Mouse (Mus musculus) lung, embryonic 15.5 days (tissue): ENCODE measurements around the gene Ckb. TPM values are rescaled to one million over a fixed set of nuclear protein-coding genes. Genes with fewer than 3 reads are reported as not detected.
A peak's percentile ranks its signal among the peaks of the same experiment; 100 is the strongest.

Experiments
- ATAC-seq: fragments of 200-750 bp; cut with Nextera tagmentation; 2 replicates; pipeline ENCODE4 v1.8.0; 2017; ENCODE audit warnings: moderate number of reproducible peaks, borderline replicate concordance; ENCODE audit not compliant: low FRiP score, low TSS enrichment; ENCODE audit errors: extremely low read depth
- H3K27ac ChIP-seq: fragments of 300-500 bp; sonication (generic); 2 replicates; pipeline ENCODE4 v1.5.1; 2015; ENCODE audit warnings: moderate library complexity, mild to moderate bottlenecking, inconsistent platforms
- H3K27me3 ChIP-seq: fragments of 300-500 bp; sonication (generic); 2 replicates; pipeline ENCODE4 v1.6.1; 2015; ENCODE audit warnings: inconsistent platforms
- H3K36me3 ChIP-seq: fragments of 300-500 bp; sonication (generic); 2 replicates; pipeline ENCODE4 v1.6.1; 2015; ENCODE audit warnings: inconsistent platforms
- H3K4me1 ChIP-seq: fragments of 300-500 bp; sonication (generic); 2 replicates; pipeline ENCODE4 v1.6.1; 2015; ENCODE audit warnings: inconsistent platforms
- H3K4me2 ChIP-seq: fragments of 300-500 bp; sonication (generic); 2 replicates; pipeline ENCODE4 v1.6.1; 2015; ENCODE audit warnings: inconsistent platforms, mild to moderate bottlenecking, moderate library complexity
- H3K4me3 ChIP-seq: fragments of 300-500 bp; sonication (generic); 2 replicates; pipeline ENCODE4 v1.5.1; 2015; ENCODE audit warnings: mild to moderate bottlenecking, inconsistent platforms
- H3K9ac ChIP-seq: fragments of 300-500 bp; sonication (generic); 2 replicates; pipeline ENCODE4 v1.6.1; 2015; ENCODE audit warnings: inconsistent platforms
- H3K9me3 ChIP-seq: fragments of 300-500 bp; sonication (generic); 2 replicates; pipeline ENCODE4 v1.6.1; 2016; ENCODE audit warnings: inconsistent platforms
- WGBS: fragments of 180-500 bp; shearing (Covaris S2); methylation state at CpG from one replicate; pipeline ENCODE4 v1.1.7; 2015; 5-methylcytosine and 5-hydroxymethylcytosine counted together
- polyA plus RNA-seq: library from polyadenylated mRNA; unstranded; fragments of >200 nt; fragmentation: Nextera tagmentation; extraction: Ambion mirVana; gene quantifications from 2 replicates; pipeline ENCODE4 v1.2.1, GENCODE M21; 2015

Gene Ckb
- polyA plus RNA-seq, 1 experiment from 2014 or later = 252 TPM

DNA sequence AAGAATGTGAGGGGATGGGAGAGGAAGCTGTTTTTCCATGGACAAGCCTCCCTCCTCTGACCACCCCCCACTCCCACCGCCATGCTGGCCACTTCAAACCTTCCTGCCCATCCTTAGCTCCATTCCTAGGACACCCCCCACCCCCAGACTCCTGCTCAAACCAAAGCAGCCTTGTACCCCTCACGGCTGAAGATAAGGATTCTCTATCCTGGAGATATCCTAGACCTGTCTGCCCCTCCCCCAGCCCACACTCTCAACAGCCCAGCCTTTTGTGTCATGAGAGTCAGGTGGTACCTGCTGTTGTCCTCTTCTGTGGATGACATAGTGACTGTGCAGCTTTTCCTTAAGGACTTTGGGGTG, 15.9 kb upstream of the Ckb start:
- H3K4me2 ChIP-seq = 0 out of 2 replicates have a peak overlapping the region, but pooled peaks have one; percentile 20
- ATAC-seq = no peak

DNA sequence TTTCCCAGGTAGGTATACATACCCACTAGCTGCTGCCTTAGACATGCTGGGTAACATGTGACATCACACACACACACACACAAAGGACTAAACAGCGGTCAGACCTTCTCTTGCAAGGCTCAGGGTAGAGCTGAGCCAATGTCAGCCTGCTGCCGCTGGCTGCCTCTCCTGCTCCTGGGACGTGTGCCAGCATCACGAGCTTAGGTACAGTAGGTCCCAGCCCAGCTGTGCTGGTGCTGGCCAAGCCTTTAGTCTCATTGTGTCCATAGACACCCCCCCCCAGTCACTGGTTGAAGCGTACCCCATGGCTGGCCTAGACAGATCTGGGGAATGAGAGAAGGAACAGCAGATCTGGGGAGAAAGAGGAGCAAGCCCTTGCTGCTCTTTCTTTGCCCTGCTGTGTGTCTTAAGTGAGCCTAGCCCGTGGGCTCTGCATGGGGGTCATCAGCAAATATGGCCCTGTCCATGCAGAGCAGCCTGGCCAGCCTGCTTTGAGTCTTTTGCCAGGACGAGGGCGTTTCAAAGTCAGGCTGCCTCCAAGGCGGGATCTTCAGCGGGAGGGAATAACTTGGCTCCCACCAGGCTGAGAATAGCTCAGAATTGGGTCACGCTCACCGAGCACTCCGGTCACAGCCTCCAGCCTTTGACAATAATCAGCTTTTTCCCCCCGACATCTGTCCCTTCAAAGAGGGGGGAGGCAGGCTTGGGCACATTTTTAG, 15.4 kb upstream of the Ckb start:
- H3K27ac ChIP-seq = peak overlapping the region; percentile 87
- 14% methylated on average over 14 of the region's 14 CpGs for WGBS
- ATAC-seq = peak; percentile 66
- H3K9me3 ChIP-seq = no peaks in the 10 kb centered on the region
- 0 out of 2 replicates have a peak overlapping the region, but pooled peaks have one; percentile 20 for H3K4me2 ChIP-seq
- peaks cover 4% of the 10 kb centered on the region; the same call in 1 of the 2 replicates for H3K36me3 ChIP-seq
- no peak overlapping the region for H3K4me3 ChIP-seq
- H3K9ac ChIP-seq = no peak overlapping the region
- peaks cover 44% of the 10 kb centered on the region for H3K4me1 ChIP-seq
- H3K27me3 ChIP-seq = no peaks in the 10 kb centered on the region

More for the DNA sequence above, 15.9 kb upstream of the Ckb start:
- H3K27me3 ChIP-seq = no peaks in the 10 kb centered on the region
- peak overlapping the region; percentile 87 for H3K27ac ChIP-seq
- no peak overlapping the region for H3K9ac ChIP-seq
- 23% methylated on average over 2 of the region's 2 CpGs for WGBS
- H3K36me3 ChIP-seq = no peaks in the 10 kb centered on the region
- H3K4me3 ChIP-seq = no peak overlapping the region
- H3K9me3 ChIP-seq = no peaks in the 10 kb centered on the region
- peaks cover 44% of the 10 kb centered on the region for H3K4me1 ChIP-seq

- WGBS = 77% methylated on average over 4 of the region's 4 CpGs
- no peak overlapping the region for H3K9ac ChIP-seq
- peaks cover 37% of the 10 kb centered on the region for H3K4me1 ChIP-seq
These were observed 14.3 kb upstream of the Ckb start for GRCm38 (mm10) chr12:111686390-111686789.

DNA sequence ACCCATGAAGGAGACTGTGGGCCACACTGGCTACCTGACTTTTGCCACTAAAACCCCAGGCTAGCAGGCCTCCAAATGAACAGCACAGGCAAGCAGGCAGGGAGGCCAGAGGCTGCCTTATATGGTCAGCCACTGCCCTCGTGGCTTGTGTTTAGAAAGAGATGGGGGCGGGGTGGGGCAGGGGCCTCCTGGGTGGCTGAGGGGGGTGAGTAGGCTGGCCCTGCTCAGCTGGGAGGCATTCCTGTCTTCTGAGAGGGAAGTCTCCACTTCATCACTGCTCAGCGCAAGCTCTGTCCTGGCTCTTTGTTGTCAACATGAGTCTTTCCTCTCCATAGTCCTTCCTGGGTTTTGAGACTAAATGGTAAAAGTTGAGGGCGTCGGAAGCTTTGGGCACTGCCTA, 10.7 kb upstream of the Ckb start:
- ATAC-seq = peak; percentile 43; the same call in 1 of the 2 replicates
- no peak overlapping the region for H3K4me3 ChIP-seq
- H3K27me3 ChIP-seq = no peaks in the 10 kb centered on the region
- no peaks in the 10 kb centered on the region for H3K9me3 ChIP-seq
- no peak overlapping the region for H3K4me2 ChIP-seq
- no peak overlapping the region for H3K9ac ChIP-seq
- WGBS = 47% methylated on average over 5 of the region's 5 CpGs
- H3K4me1 ChIP-seq = peaks cover 35% of the 10 kb centered on the region
- peak overlapping the region; percentile 80 for H3K27ac ChIP-seq
- H3K36me3 ChIP-seq = peaks cover 6% of the 10 kb centered on the region; the same call in 1 of the 2 replicates

More at GRCm38 (mm10) chr12:111686390-111686789, 14.3 kb upstream of the Ckb start:
- H3K36me3 ChIP-seq = peaks cover 6% of the 10 kb centered on the region; the same call in 1 of the 2 replicates
- H3K4me3 ChIP-seq = no peak overlapping the region
- H3K4me2 ChIP-seq = no peak overlapping the region
- peak overlapping the region; percentile 87; the same call in 1 of the 2 replicates for H3K27ac ChIP-seq
- no peaks in the 10 kb centered on the region for H3K27me3 ChIP-seq
- ATAC-seq = no peak
- no peaks in the 10 kb centered on the region for H3K9me3 ChIP-seq

DNA sequence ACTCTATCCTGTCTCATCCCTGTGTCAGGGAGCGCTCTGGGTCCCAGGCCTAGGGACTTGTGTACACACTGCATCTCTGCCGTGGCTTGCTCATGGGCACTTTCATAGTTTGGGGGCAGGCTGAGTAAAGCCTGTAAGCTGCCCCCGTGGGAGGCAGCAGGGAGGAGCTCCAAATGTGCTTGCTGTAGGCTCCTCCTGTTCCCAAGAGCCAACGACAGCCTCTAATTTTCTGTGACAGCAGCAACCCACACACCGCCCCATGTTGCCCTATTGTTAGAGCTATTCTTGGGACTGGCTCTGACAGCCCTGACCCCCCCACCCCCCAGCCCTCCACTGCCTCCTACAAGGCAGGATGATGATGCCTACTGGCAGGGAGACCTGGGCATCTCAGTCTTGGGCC, 9.9 kb upstream of the Ckb start:
- Histone ChIP-seq H3K4me2 (no peak overlapping the region), H3K9me3 (no peaks in the 10 kb centered on the region), H3K4me1 (peaks cover 33% of the 10 kb centered on the region), H3K27me3 (no peaks in the 10 kb centered on the region), H3K27ac (peak overlapping the region; percentile 80), H3K4me3 (no peak overlapping the region), H3K9ac (no peak overlapping the region), H3K36me3 (peaks cover 6% of the 10 kb centered on the region; the same call in 1 of the 2 replicates)
- WGBS = 75% methylated on average over 5 of the region's 5 CpGs
- no peak for ATAC-seq

DNA sequence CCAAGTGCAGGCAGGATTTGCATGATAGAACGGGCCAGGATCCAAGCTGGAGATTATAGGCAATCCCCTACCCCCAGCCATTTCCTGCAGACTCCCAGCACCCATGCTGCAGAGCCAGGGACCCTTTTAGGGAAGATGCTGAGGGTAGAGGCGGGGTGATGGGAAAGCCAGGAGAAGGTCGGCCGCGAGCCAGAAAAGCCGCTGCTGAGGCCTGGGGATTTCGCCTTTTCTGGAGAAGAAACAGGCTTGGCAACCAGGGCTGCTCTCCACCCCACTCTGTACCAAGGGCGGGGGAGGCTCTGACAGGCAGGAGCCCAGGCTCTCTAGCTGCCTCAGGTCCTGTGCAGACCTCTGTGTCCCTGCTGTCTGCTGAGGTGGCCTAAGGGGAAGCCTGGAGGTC, 9.2 kb upstream of the Ckb start:
- WGBS = 61% methylated on average over 8 of the region's 8 CpGs
- no peak overlapping the region for H3K9ac ChIP-seq
- H3K27me3 ChIP-seq = no peaks in the 10 kb centered on the region
- no peaks in the 10 kb centered on the region for H3K9me3 ChIP-seq
- peaks cover 6% of the 10 kb centered on the region; the same call in 1 of the 2 replicates for H3K36me3 ChIP-seq
- H3K4me2 ChIP-seq = no peak overlapping the region
- H3K4me1 ChIP-seq = peaks cover 31% of the 10 kb centered on the region
- H3K27ac ChIP-seq = peak overlapping the region; percentile 80
- H3K4me3 ChIP-seq = no peak overlapping the region
- no peak for ATAC-seq

DNA sequence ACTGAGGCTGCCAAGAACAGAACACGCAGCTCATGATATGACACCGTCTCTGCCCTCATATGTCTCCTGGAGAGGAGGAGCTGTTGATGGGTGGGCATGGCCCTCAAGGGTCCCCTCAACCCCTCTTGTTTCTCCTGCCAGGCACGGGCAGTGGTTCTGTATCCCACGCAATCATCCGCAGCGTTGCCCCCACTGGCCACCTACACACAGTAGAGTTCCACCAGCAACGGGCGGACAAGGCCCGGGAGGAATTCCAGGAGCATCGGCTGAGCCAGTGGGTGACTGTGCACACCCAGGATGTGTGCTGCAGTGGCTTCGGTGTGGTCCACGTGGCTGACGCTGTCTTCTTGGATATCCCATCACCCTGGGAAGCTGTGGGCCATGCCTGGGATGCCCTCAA, 8.5 kb upstream of the Ckb start:
- Histone ChIP-seq H3K9me3 (no peaks in the 10 kb centered on the region), H3K9ac (no peak overlapping the region), H3K4me2 (no peak overlapping the region), H3K4me1 (peaks cover 31% of the 10 kb centered on the region), H3K4me3 (no peak overlapping the region), H3K27ac (peak overlapping the region; percentile 80), H3K27me3 (no peaks in the 10 kb centered on the region), H3K36me3 (peaks cover 6% of the 10 kb centered on the region; the same call in 1 of the 2 replicates)
- no peak for ATAC-seq
- WGBS = 89% methylated on average over 13 of the region's 13 CpGs

DNA sequence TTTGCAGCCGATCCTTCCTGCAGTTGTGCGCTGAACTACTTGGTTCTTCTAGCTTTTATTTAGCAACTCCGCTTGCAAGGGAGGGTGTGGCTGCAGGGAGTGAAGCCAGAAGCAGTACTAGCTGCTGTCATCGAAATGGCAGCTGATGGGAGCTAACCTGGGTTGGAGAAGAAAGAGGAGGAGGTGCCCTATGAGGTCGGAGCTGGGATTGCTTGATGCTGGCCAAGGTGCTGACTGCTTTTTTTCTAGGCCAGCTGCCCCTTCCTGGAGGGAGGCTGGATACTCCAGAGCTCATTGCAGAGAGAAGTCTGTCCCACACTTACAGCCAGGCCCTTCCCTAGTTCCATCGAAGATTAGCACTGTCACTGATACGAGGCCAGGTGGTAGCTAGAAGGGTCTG, 6.9 kb upstream of the Ckb start:
- Histone ChIP-seq H3K9ac (peak overlapping the region; percentile 61), H3K4me2 (peak overlapping the region; percentile 87), H3K27me3 (peaks cover 3% of the 10 kb centered on the region), H3K27ac (no peak overlapping the region), H3K4me1 (peaks cover 32% of the 10 kb centered on the region), H3K4me3 (peak overlapping the region; percentile 85), H3K9me3 (no peaks in the 10 kb centered on the region), H3K36me3 (peaks cover 6% of the 10 kb centered on the region; the same call in 1 of the 2 replicates)
- ATAC-seq = no peak
- WGBS = 42% methylated on average over 7 of the region's 7 CpGs

DNA sequence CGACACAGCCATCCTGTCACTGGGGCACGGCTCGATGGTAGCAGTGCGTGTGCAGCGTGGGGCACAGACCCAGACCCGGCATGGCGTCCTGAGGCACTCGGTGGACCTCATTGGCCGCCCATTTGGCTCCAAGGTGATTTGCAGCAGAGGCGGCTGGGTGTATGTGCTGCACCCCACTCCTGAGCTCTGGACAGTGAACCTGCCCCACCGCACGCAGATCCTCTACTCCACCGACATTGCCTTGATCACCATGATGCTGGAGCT, 6.5 kb upstream of the Ckb start:
- H3K4me2 ChIP-seq = peak overlapping the region; percentile 87
- H3K4me1 ChIP-seq = peaks cover 36% of the 10 kb centered on the region
- no peak overlapping the region for H3K27ac ChIP-seq
- H3K4me3 ChIP-seq = peak overlapping the region; percentile 85
- H3K9ac ChIP-seq = peak overlapping the region; percentile 61
- no peak for ATAC-seq
- H3K9me3 ChIP-seq = no peaks in the 10 kb centered on the region
- H3K27me3 ChIP-seq = peaks cover 7% of the 10 kb centered on the region
- peaks cover 6% of the 10 kb centered on the region; the same call in 1 of the 2 replicates for H3K36me3 ChIP-seq
- WGBS = 5% methylated on average over 13 of the region's 13 CpGs

- WGBS = under 1% methylated on average over 51 of the region's 51 CpGs
- peaks cover 35% of the 10 kb centered on the region for H3K4me1 ChIP-seq
- peak; percentile 82 for ATAC-seq
- H3K4me3 ChIP-seq = peak within 1 kb of the TSS; percentile 85
- peak within 1 kb of the TSS; percentile 61 for H3K9ac ChIP-seq
- peak within 1 kb of the TSS; percentile 97 for H3K27ac ChIP-seq
- H3K4me2 ChIP-seq = peak within 1 kb of the TSS; percentile 87
- no peaks in the 10 kb centered on the region for H3K9me3 ChIP-seq
- peaks cover 6% of the 10 kb centered on the region; the same call in 1 of the 2 replicates for H3K36me3 ChIP-seq
- peaks cover 13% of the 10 kb centered on the region for H3K27me3 ChIP-seq
These were observed 5.9 kb upstream of the Ckb start, which contains the start of gene Trmt61a for GRCm38 (mm10) chr12:111677882-111678669. Trmt61a (plus strand) TSS chr12:111678105.

DNA sequence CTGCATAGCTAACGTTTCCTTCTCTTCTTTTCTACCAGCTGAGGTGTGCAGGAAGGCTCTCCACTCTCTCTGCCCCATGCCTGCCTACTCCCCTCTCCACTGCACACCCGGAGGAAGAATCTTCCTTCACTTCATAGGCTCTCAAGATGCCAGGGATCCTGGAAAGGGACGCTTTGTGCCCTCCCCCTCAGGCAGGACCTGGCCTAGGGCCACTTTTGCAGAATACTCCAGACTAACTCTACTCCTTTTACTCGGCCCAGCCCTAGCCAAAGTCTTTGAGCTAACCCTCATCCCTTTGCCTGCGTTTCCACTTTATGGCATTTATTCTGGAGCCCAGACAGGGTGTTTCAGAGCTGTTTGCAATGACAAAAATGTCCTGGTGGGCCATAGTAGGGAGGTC, 5.3 kb upstream of the Ckb start:
- 14% methylated on average over 5 of the region's 5 CpGs for WGBS
- no peak for ATAC-seq
- H3K9ac ChIP-seq = peak overlapping the region; percentile 61
- peaks cover 33% of the 10 kb centered on the region for H3K4me1 ChIP-seq
- peaks cover under 1% of the 10 kb centered on the region; the same call in 1 of the 2 replicates for H3K36me3 ChIP-seq
- peak overlapping the region; percentile 97 for H3K27ac ChIP-seq
- peak overlapping the region; percentile 85 for H3K4me3 ChIP-seq
- peak overlapping the region; percentile 87 for H3K4me2 ChIP-seq
- peaks cover 19% of the 10 kb centered on the region for H3K27me3 ChIP-seq
- no peaks in the 10 kb centered on the region for H3K9me3 ChIP-seq
